ENCODE assay signal across 8 mouse cellular contexts in genomic region chr11:100623867-100624266, GRCm38 (mm10). TPM values are rescaled to one million over a fixed set of nuclear protein-coding genes. Genes with fewer than 3 reads are reported as not detected.
DNase-seq lines count a peak whose midpoint lies in the region; ATAC-seq and TF ChIP-seq lines count a peak whose summit lies in the region.

No protein-coding gene starts in this region.

- peaks cover 12% of the 10 kb centered on the region; the same call in 1 of the 2 replicates for H3K4me1 ChIP-seq in neural tube, embryonic 11.5 days (ENCODE audit: control insufficient read depth, insufficient read depth, low read length)
- peaks cover 11% of the 10 kb centered on the region for H3K4me1 ChIP-seq in forebrain, embryonic 14.5 days (ENCODE audit: control insufficient read depth, insufficient read depth, low read length)
- H3K4me1 ChIP-seq in lung, embryonic 16.5 days (replicated peaks; ENCODE audit: control insufficient read depth, insufficient read depth, low read length), result peaks cover 17% of the 10 kb centered on the region

- peak; percentile 25 for DNase-seq in neural tube, embryonic 11.5 days (ENCODE audit: low spot score)
- DNase-seq in neural tube, embryonic 10.5 days (ENCODE audit: extremely low spot score, low spot score), result no peak
- DNase-seq in forebrain, embryonic 14.5 days (ENCODE audit: low spot score), result peak; percentile 48
- DNase-seq in kidney, adult 9 months, result peak; percentile 63
- DNase-seq in spleen, postnatal 36 days (ENCODE audit: low spot score in 2 of 2), result peak; percentile 43 to 58
- DNase-seq in embryo, embryonic 9.5 days (ENCODE audit: extremely low spot score), result no peak
- no peak for DNase-seq in left cerebral cortex, adult 2 months (ENCODE audit: extremely low spot score in 1 of 2, low spot score in 2 of 2)

- TF ChIP-seq CTCF in left cerebral cortex, adult 2 months (IDR thresholded peaks at IDR 0.05), result no peak

- 53% methylated on average over 5 of the region's 5 CpGs for WGBS in neural tube, embryonic 11.5 days
- WGBS in forebrain, embryonic 14.5 days, result 38% methylated on average over 5 of the region's 5 CpGs
- WGBS in lung, embryonic 16.5 days, result 30% methylated on average over 5 of the region's 5 CpGs

- no peaks in the 10 kb centered on the region for H3K27me3 ChIP-seq in neural tube, embryonic 11.5 days (ENCODE audit: control insufficient read depth, insufficient read depth, low read length)
- no peaks in the 10 kb centered on the region for H3K27me3 ChIP-seq in forebrain, embryonic 14.5 days (replicated peaks; ENCODE audit: control insufficient read depth, insufficient read depth, low read length)
- no peaks in the 10 kb centered on the region for H3K27me3 ChIP-seq in lung, embryonic 16.5 days (ENCODE audit: control insufficient read depth, insufficient read depth, low read depth, low read length)

- no peaks in the 10 kb centered on the region for H3K9me3 ChIP-seq in neural tube, embryonic 11.5 days (ENCODE audit: control insufficient read depth, low read length)
- H3K9me3 ChIP-seq in forebrain, embryonic 14.5 days (replicated peaks; ENCODE audit: control insufficient read depth, low read length), result no peaks in the 10 kb centered on the region
- H3K9me3 ChIP-seq in lung, embryonic 16.5 days (ENCODE audit: control insufficient read depth, low read length), result no peaks in the 10 kb centered on the region

- H3K36me3 ChIP-seq in neural tube, embryonic 11.5 days (ENCODE audit: control insufficient read depth, insufficient read depth, low read length), result peaks cover 3% of the 10 kb centered on the region
- peaks cover 30% of the 10 kb centered on the region for H3K36me3 ChIP-seq in forebrain, embryonic 14.5 days (ENCODE audit: control insufficient read depth, insufficient read depth, low read length)
- H3K36me3 ChIP-seq in lung, embryonic 16.5 days (ENCODE audit: control insufficient read depth, insufficient read depth, low read length), result peaks cover 10% of the 10 kb centered on the region

- H3K4me2 ChIP-seq in neural tube, embryonic 11.5 days (ENCODE audit: low read depth), result peak overlapping the region; percentile 61; the same call in 1 of the 2 replicates
- H3K4me2 ChIP-seq in forebrain, embryonic 14.5 days (ENCODE audit: low read length), result peak overlapping the region; percentile 59
- H3K4me2 ChIP-seq in lung, embryonic 16.5 days (ENCODE audit: low read depth, low read length), result peak overlapping the region; percentile 79

- ATAC-seq in neural tube, embryonic 11.5 days (ENCODE audit: insufficient read depth, low FRiP score, low TSS enrichment), result no peak
- no peak for ATAC-seq in forebrain, embryonic 14.5 days
- no peak for ATAC-seq in lung, embryonic 16.5 days (ENCODE audit: low read depth)

- 0 out of 2 replicates have a peak overlapping the region, but pooled peaks have one; percentile 58 for H3K4me3 ChIP-seq in neural tube, embryonic 11.5 days (ENCODE audit: low read depth, low read length)
- H3K4me3 ChIP-seq in forebrain, embryonic 14.5 days (ENCODE audit: low read depth, low read length), result no peak overlapping the region
- peak overlapping the region; percentile 90 for H3K4me3 ChIP-seq in lung, embryonic 16.5 days (ENCODE audit: low read length)
- H3K4me3 ChIP-seq in left cerebral cortex, adult 2 months, result no peak overlapping the region

- no peak overlapping the region for H3K27ac ChIP-seq in neural tube, embryonic 11.5 days (ENCODE audit: low read depth, low read length)
- H3K27ac ChIP-seq in forebrain, embryonic 14.5 days (ENCODE audit: low read depth, low read length), result no peak overlapping the region
- H3K27ac ChIP-seq in lung, embryonic 16.5 days (ENCODE audit: low read length), result no peak overlapping the region
- no peak overlapping the region for H3K27ac ChIP-seq in left cerebral cortex, adult 2 months

- intact Hi-C loops in left cerebral cortex, adult 2 months (cut with DNase I), result no loop called here

- no peak overlapping the region for H3K9ac ChIP-seq in neural tube, embryonic 11.5 days (ENCODE audit: low read length)
- peak overlapping the region; percentile 32; the same call in 1 of the 2 replicates for H3K9ac ChIP-seq in forebrain, embryonic 14.5 days (ENCODE audit: low read length)
- H3K9ac ChIP-seq in lung, embryonic 16.5 days (ENCODE audit: low read length), result peak overlapping the region; percentile 92; the same call in 1 of the 2 replicates

RNA-seq across cellular contexts. Expression of gene Dnajc7, which starts 3.9 kb away (rescaled TPM):
- 77.0 and 81.1 TPM in 2 replicates for polyA plus RNA-seq in neural tube, embryonic 11.5 days (2014; fragmentation: Nextera tagmentation; extraction: Ambion mirVana)
- polyA plus RNA-seq in forebrain, embryonic 14.5 days (2014; fragmentation: Nextera tagmentation; extraction: Ambion mirVana), result 77.3 and 82.5 TPM in 2 replicates
- polyA plus RNA-seq in lung, embryonic 16.5 days (2015; fragmentation: Nextera tagmentation; extraction: Ambion mirVana), result 212 and 230 TPM in 2 replicates
- 100 to 1,000 TPM; 248 to 263 TPM for total RNA-seq in left cerebral cortex, adult 2 months (2021)

RNA-seq across cellular contexts. Expression of gene Nkiras2, which starts 4.8 kb away (rescaled TPM):
- polyA plus RNA-seq in neural tube, embryonic 11.5 days (2014; fragmentation: Nextera tagmentation; extraction: Ambion mirVana), result 112 and 115 TPM in 2 replicates
- 111 and 122 TPM in 2 replicates for polyA plus RNA-seq in forebrain, embryonic 14.5 days (2014; fragmentation: Nextera tagmentation; extraction: Ambion mirVana)
- polyA plus RNA-seq in lung, embryonic 16.5 days (2015; fragmentation: Nextera tagmentation; extraction: Ambion mirVana), result 58.3 and 58.6 TPM in 2 replicates
- 10 to 100 TPM; 13.2 to 13.6 TPM for total RNA-seq in left cerebral cortex, adult 2 months (2021)

RNA-seq across cellular contexts. Expression of gene Cnp, which starts 49.2 kb away (rescaled TPM):
- polyA plus RNA-seq in neural tube, embryonic 11.5 days (2014; fragmentation: Nextera tagmentation; extraction: Ambion mirVana), result 26.1 and 28.0 TPM in 2 replicates
- polyA plus RNA-seq in forebrain, embryonic 14.5 days (2014; fragmentation: Nextera tagmentation; extraction: Ambion mirVana), result 22.0 and 25.6 TPM in 2 replicates
- 35.2 and 35.5 TPM in 2 replicates for polyA plus RNA-seq in lung, embryonic 16.5 days (2015; fragmentation: Nextera tagmentation; extraction: Ambion mirVana)
- total RNA-seq in left cerebral cortex, adult 2 months (2021), result 100 to 1,000 TPM; 117 to 121 TPM

Comparison
In these comparisons a context has a peak if more than half of its experiments do, and no peak if none do; other contexts are left out.
1. DNase-seq: peak in neural tube, embryonic 11.5 days (single experiment), forebrain, embryonic 14.5 days (single experiment), kidney, adult 9 months (single experiment) and spleen, postnatal 36 days (2 of 2); none in neural tube, embryonic 10.5 days (single experiment), embryo, embryonic 9.5 days (single experiment) and left cerebral cortex, adult 2 months (0 of 2).
2. H3K4me3 ChIP-seq: peak in neural tube, embryonic 11.5 days (single experiment) and lung, embryonic 16.5 days (single experiment); none in forebrain, embryonic 14.5 days (single experiment) and left cerebral cortex, adult 2 months (single experiment).
3. Peak in every context shown above with its lines, with median percentiles within 50 percentile points of each other: H3K4me2 ChIP-seq.